8 mouse cellular contexts compared by ENCODE assay signal in the genomic region with DNA sequence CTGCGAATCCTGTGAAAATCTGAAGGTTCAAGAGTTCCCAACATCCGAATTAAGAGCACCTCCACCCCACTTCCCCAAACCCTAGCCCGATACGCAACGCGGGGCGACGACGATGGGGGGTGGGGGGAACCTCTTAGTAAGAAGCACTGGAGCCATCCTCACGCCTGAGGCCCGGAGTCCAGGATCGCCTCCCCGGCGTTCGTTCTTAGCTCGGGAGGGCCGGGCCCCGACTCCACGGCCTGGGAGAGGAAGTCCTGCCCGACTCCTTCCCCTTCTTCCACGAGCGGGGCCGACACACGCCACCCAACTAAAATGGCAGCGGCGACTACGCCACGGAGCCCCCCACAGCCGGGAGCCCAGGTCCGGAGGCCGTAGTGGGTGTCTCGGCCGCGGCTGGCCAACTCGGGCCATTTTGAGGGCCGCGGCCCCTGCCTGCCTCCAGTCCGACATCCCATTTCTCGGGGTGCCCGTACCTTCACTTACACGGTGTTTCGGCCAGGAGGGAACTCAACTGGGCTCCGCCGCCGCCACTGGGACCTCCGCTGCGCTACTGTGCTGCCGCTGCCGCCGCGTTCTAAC. TPM values are rescaled to one million over a fixed set of nuclear protein-coding genes. Genes with fewer than 3 reads are reported as not detected.
DNase-seq lines count a peak whose midpoint lies in the region; ATAC-seq and TF ChIP-seq lines count a peak whose summit lies in the region.

No protein-coding gene starts in this region.

- H3K4me3 ChIP-seq in forebrain, embryonic 15.5 days, result peak overlapping the region; percentile 81
- peak overlapping the region; percentile 77 for H3K4me3 ChIP-seq in kidney, adult 2 months (ENCODE audit: insufficient read depth, low read depth, low read length)
- peak overlapping the region; percentile 75 for H3K4me3 ChIP-seq in lung, postnatal 0 days (ENCODE audit: low read depth, low read length)

- peak overlapping the region; percentile 68 for H3K9ac ChIP-seq in forebrain, embryonic 15.5 days (replicated peaks)
- H3K9ac ChIP-seq in lung, postnatal 0 days (replicated peaks; ENCODE audit: low read depth), result peak overlapping the region; percentile 80

- peaks cover 4% of the 10 kb centered on the region; the same call in 1 of the 2 replicates for H3K36me3 ChIP-seq in forebrain, embryonic 15.5 days
- peaks cover 2% of the 10 kb centered on the region; the same call in 1 of the 2 replicates for H3K36me3 ChIP-seq in kidney, adult 2 months (ENCODE audit: control insufficient read depth, insufficient read depth, low read length)
- no peaks in the 10 kb centered on the region for H3K36me3 ChIP-seq in lung, postnatal 0 days (ENCODE audit: insufficient read depth, low read length)

- 22% methylated on average over 35 of the region's 51 CpGs for WGBS in forebrain, embryonic 15.5 days
- 3% methylated on average over 43 of the region's 51 CpGs for WGBS in kidney, adult 2 months
- WGBS in lung, postnatal 0 days, result 11% methylated on average over 41 of the region's 51 CpGs

- no peaks in the 10 kb centered on the region for H3K9me3 ChIP-seq in forebrain, embryonic 15.5 days
- H3K9me3 ChIP-seq in lung, postnatal 0 days (ENCODE audit: low read length), result no peaks in the 10 kb centered on the region

- peak overlapping the region; percentile 95 for H3K27ac ChIP-seq in forebrain, embryonic 15.5 days (replicated peaks)
- H3K27ac ChIP-seq in kidney, adult 2 months (ENCODE audit: insufficient read depth, low read depth, low read length), result peak overlapping the region; percentile 91
- peak overlapping the region; percentile 97 for H3K27ac ChIP-seq in lung, postnatal 0 days (ENCODE audit: low read length)

- peak; percentile 22 for DNase-seq in retina, embryonic 14.5 days (ENCODE audit: low spot score)
- no peak for DNase-seq in retina, postnatal 1 day
- peak; percentile 53 for DNase-seq in adrenal gland, adult 2 months
- no peak for DNase-seq in kidney, adult 2 months
- peak; percentile 15 for DNase-seq in lung, postnatal 0 days (ENCODE audit: low spot score)
- peak; percentile 3 to 18 for DNase-seq in right cerebral cortex, adult 2 months (ENCODE audit: low spot score in 2 of 2)
- DNase-seq in layer of hippocampus, adult 9-11 months, result no peak

- H3K4me2 ChIP-seq in forebrain, embryonic 15.5 days (replicated peaks), result peak overlapping the region; percentile 53
- H3K4me2 ChIP-seq in lung, postnatal 0 days (replicated peaks; ENCODE audit: low read depth, low read length), result peak overlapping the region; percentile 51

- no peak for TF ChIP-seq CTCF in kidney, adult 2 months (conservative IDR thresholded peaks at IDR 0.05; ENCODE audit: insufficient read depth, insufficient read length, low read depth, low read length)
- no peak for TF ChIP-seq CTCF in lung, postnatal 0 days (IDR thresholded peaks at IDR 0.05)

- H3K27me3 ChIP-seq in forebrain, embryonic 15.5 days, result peaks cover 12% of the 10 kb centered on the region
- H3K27me3 ChIP-seq in kidney, adult 2 months (replicated peaks; ENCODE audit: control insufficient read depth, insufficient read depth, low read length), result no peaks in the 10 kb centered on the region
- no peaks in the 10 kb centered on the region for H3K27me3 ChIP-seq in lung, postnatal 0 days (replicated peaks; ENCODE audit: insufficient read depth, low read length)

- TF ChIP-seq EP300 in lung, postnatal 0 days (IDR thresholded peaks at IDR 0.05), result no peak

- H3K4me1 ChIP-seq in forebrain, embryonic 15.5 days, result peaks cover 6% of the 10 kb centered on the region; the same call in 1 of the 2 replicates
- H3K4me1 ChIP-seq in kidney, adult 2 months (ENCODE audit: control insufficient read depth, insufficient read depth, low read length), result no peaks in the 10 kb centered on the region
- no peaks in the 10 kb centered on the region for H3K4me1 ChIP-seq in lung, postnatal 0 days (ENCODE audit: insufficient read depth, low read depth, low read length)

- TF ChIP-seq POLR2A in kidney, adult 2 months (IDR thresholded peaks at IDR 0.05; ENCODE audit: low read depth, low read length), result no peak

- peak; percentile 44 for ATAC-seq in forebrain, embryonic 15.5 days (replicated peaks)
- peak; percentile 25 for ATAC-seq in lung, postnatal 0 days

RNA-seq across cellular contexts. Expression of gene Rlim, which starts 0.4 kb away (rescaled TPM):
- total RNA-seq in adrenal gland, adult 2 months (2021), result 10 to 100 TPM; 49.1 to 55.4 TPM
- 0.99 and 1.3 TPM in 2 replicates for polyA plus RNA-seq in adrenal gland, adult 2 months (2012; rRNA removed)
- polyA plus RNA-seq in forebrain, embryonic 15.5 days (2015; fragmentation: Nextera tagmentation; extraction: Ambion mirVana), result 32.2 and 33.5 TPM in 2 replicates
- 4.8 and 7.1 TPM in 2 replicates for polyA plus RNA-seq in kidney, adult 2 months (2012; rRNA removed)
- 15.5 and 17.7 TPM in 2 replicates for polyA plus RNA-seq in lung, postnatal 0 days (2015; fragmentation: Nextera tagmentation; extraction: Ambion mirVana)

Comparison
In these comparisons a context has a peak if more than half of its experiments do, and no peak if none do; other contexts are left out.
1. DNase-seq: peak in retina, embryonic 14.5 days (single experiment), adrenal gland, adult 2 months (single experiment), lung, postnatal 0 days (single experiment) and right cerebral cortex, adult 2 months (2 of 2); none in retina, postnatal 1 day (single experiment), kidney, adult 2 months (single experiment) and layer of hippocampus, adult 9-11 months (single experiment).
2. Peak in every context shown above with its lines, with median percentiles within 50 percentile points of each other: H3K27ac ChIP-seq and H3K4me3 ChIP-seq.